Mouse (Mus musculus) urinary bladder, postnatal 10 days (tissue): ENCODE results near the gene Naa20.

Source experiments
- DNase-seq: peaks from one replicate; pipeline ENCODE4 v3.0.0; 2022; ENCODE audit warnings: low spot score

Gene Naa20

DNA sequence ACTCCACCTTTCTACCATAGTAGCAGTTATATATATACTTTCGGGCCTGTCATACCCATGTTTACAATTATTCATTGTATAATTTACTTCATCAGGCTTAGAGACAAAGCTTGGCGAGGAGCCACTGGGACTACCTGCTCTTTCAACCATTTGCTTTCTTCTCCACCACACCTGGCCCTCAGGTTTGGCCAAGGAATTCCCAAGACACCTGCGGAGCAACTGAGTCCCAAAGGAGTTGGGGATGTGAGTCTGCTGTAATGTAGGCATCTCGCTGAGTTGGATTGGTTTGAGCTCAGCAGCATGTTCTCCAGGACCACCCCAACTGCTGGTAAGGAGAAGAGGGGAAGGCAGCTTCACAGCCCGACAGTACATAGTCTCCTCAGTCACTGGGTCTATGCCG lies at the start of gene Naa20:
Gene Naa20, plus strand, starts transcription at position 239 of the 400 bp plus-strand sequence.
- no peak for DNase-seq

DNA sequence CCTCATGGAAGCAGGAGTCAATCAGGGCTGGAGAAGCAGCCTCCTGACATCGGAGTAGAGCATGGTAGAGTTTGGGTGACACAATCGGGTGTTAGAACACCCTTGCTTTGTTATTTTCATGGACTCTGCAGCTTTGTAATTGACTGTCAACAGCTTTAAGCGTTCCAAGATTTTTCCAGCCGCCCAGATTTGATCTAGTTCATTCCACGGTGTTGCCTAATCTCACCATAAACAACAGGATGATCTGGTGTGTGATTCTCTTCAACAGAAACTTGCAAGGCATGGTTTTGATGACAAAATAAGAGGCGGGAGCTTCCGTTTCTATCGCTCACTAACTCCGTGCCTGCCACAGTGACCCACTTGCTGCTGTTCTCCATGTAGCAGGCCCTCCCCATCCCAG lies 46.1 kb upstream of the Naa20 start:
- DNase-seq = no peak

DNA sequence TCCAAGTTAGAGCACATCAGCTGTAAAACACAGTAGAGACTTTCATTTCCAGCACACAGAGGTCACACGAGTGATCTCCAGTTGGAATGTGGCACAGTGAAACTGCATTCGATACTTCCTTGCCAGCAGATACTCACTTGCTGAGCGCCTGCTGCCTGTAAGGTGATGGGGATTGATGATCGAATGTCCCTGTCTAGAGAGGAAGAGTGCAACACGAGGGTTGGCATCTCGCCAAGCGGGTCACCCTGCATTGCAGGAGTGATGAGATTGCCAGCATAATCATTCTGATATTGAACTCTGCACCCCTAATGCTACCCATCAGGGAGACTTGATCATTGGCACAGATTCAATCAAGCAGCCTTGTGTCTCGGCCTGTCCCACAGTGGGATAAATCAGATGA lies 44.0 kb upstream of the Naa20 start:
- DNase-seq = no peak

DNA sequence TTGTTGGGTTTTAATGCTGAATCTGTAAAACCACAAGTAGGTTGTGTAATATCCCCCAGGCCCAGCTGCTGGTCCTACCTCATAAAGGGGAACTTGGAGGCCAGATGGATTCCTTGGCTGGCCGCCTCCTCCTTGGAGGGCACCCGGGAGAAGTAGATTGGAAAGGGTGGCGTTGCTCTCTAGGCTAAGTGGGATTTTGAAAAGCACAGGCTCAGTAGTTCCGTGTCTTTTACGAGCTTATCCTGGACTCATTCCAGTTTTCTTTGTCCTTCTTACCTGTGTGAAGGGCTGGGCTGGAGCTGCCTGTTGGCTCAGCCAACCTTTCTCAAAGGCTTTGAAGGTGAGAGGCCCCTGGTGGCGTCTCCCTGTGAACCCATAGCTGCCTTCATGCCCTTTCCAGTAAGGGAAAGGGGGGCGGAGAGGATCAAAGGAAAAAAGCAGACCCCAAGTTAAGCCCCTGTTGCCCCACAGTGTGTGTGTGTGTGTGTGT lies 42.4 kb upstream of the Naa20 start:
- no peak for DNase-seq

DNA sequence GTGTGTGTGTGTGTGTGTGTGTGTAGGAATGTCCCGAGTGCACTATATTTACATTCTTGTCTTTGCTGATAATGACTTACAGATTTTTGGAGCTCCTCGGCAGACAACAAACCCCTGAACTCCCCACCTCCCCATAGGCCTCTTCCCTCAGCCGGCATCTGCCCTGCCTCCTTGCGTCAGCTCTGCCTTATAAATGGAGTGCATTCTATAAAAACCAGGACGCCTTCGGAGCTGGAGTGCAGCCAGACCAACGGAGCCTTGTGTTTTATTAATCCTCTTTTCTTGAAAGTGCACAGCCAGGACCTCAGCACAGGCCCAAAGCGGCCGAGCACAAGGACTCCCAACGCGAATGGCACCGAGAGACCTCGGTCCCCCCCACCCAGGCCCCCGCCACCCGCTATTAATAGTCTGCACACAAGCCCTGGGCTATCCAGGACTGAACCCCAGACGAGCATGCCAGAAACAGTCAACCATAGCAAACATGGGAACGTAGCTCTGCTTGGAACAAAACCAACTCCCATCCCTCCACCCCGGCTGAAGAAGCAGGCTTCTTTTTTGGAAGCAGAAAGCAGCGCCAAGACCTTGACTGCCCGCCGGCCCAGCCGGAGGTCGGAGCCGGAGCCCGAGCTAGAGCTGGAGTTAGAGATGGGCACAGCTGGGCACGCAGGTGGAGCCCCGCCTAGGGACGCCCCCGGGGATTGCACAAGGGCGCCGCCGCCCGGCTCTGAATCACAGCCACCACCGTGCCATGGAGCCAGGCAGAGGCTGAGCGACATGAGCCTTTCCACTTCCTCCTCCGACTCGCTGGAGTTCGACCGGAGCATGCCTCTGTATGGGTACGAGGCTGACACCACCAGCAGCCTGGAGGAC lies 41.7 kb upstream of the Naa20 start:
- DNase-seq = peak; percentile 51

DNA sequence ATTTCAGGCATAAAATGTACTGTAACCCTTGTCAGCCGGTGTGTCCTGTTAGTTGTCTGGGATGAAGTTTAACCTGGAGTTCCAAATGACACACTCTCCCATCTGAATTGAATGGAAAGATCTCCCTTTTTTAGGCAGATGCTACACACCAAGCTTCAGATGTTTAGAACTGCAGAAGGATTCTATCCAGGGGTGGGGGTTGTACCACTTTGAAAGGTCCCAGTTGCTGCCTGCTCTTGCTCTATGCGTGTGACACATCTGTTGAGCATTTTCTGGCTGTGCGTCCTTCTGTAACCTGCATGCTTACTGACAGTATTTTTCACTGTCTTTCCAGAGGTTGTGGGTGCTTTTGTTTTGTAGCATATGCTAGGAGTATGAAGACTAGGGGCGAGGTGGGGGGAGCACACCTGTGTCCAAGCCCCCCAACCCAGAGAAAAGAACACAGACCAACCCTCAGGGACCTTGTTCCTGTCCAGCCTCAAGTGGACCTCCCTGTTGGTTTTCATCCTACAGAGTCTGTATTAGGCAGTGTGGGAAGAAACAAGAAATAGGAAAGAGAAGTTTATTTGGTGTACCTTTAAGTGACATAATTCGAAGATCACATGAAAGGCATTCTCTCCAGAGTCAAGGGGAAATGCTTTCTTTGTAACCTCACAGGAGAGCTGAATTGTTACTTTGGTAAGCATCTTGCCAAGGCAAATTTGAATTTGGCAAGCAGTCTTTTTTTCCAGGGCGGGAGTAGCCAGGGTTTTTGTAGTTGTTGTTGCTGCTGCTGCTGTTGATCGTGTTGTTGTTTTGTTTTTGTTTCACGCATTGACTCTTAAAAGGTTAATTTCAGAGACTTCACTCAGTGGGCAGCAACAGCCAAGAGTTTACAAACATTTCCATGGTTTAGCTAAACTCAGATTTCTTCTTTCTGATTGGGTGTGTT lies 40.4 kb upstream of the Naa20 start:
- DNase-seq = no peak

DNA sequence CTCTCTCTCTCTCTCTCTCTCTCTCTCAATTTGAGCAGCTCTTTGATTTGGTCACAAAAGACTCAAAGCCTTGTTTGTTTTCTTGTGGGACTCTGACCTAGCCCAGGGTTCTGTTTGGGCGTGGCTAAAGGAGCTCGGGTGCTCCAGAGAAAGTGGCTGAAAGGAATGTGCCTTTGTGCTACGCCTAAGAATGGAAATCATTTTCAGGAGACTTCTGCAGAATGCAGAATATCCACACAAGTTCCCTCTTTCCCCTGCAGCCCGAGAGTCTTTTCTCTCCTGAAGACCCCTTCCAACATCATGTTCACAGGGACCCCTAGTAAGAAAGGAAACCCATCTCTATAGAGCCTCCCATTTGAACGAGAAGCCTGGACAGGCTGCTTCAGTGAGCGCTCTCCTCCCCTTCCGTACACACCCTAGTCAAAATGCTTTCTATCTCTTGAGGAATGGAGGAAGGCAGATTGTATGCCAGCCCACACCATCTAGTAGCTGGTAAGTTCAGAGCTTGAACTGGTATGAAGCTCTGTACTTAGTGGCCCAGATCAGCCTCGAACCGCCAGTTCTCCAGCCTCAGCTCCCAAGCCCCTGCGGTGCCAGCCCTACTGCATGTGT lies 39.6 kb upstream of the Naa20 start:
- no peak for DNase-seq

DNA sequence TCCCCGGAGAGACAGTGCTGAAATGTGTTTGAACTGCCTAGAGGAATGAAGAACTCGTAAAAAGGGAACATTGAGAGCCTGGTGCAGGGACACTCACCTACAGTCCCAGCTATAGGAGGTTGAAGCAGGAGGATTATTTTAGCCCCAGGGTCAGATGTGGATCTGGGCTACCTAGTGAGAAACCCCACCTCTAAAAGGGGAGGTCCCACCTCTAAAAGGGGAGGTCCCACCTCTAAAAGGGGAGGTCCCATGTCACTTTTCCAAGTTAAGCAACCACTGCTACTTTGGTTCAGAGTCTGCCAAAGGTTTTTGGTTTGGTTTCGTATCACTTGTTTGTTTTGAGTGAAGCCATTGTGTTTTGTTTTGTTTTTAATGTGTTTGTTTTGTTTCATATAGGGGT lies 36.6 kb upstream of the Naa20 start:
- no peak for DNase-seq

DNA sequence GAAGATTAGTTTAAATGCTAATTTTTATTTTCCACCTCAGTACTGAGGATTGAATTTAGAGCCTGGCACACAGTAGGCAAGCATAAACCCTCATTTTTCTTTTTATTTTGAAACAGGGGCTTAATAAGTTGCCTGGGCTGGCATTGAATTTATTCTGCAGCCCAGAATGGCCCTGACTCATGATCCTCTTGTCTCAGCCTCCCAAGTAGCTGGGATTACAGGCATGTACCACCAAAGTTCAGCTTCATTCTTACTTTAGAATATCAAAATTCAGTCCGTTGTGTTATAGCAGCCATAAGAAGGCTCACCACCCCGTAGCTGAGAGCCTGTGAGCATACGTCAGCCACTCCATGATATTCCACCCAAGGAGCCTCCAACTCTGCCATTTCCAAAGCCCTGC lies 35.7 kb upstream of the Naa20 start:
- no peak for DNase-seq

DNA sequence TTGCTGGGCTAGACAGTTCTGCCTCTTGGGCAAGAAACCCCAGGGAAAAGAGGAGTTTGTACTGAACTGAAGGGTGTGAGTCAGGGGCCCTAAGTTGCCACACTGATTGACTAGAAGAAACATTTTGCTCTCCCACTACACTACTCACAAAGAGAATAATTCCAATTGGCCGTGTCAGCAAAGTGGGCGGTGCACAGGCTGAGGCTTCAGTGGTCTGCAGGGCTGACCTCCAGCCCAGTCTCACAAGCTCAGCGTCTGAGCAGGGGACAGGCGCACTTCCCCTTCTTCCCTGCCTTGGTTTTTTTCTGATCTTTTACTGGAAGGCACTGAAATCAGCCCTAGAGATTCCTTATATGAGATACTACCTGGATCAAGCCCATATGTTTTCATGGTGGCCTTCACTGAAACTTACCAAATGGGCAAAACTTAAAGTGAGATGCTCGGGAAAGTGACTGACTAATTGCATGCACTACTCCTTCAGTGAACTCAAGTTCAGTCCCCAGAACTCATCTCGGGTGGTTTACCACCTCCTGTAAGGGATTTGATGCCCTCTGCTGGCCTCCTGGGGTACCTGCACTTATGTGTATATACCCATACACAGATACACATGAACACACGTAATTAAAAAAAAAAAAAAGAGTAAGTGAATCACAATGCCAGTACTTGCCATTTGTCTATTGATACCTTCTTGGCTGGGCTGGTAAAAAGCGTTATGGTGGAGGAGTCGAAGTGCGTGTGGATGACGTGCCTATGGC lies 35.0 kb upstream of the Naa20 start:
- DNase-seq = no peak

DNA sequence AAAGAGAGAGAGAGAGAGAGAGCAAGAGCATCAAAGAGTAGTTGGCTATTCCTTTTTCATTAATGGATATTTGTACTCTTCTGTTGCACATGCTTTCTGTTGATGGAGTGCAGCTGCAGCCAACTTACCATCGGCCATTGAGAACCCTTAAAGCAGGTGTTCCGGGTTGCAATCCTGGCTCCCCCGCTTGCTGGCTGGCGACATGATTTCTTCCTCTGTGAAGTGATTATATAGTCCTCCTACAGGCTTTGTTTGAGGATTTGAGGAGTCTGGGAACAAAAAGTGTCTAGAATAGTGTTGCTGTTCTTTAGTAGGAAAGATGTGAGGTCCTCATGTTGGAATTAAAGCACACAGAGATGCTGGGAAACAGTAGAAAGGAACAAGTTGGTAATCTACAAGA lies 30.6 kb upstream of the Naa20 start:
- DNase-seq = no peak

DNA sequence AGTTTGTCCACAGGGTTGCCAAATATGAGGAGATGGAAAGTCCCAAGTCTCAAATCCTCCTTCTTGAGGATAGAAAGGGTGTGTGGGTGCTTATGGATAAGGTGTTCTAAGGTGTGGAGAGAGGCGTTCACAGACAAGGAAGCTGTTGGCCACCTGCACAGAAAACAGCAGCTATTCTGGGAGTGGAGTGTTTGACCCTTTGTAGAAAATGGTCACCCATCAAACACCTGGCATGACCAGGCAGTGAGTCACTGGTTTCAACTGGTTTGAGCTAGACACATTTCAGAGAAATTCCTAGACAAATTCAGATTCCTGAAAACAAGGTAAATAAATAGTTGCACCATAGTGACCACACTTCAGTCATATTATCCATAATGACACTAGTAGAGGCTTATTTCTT lies 29.8 kb upstream of the Naa20 start:
- DNase-seq = no peak

DNA sequence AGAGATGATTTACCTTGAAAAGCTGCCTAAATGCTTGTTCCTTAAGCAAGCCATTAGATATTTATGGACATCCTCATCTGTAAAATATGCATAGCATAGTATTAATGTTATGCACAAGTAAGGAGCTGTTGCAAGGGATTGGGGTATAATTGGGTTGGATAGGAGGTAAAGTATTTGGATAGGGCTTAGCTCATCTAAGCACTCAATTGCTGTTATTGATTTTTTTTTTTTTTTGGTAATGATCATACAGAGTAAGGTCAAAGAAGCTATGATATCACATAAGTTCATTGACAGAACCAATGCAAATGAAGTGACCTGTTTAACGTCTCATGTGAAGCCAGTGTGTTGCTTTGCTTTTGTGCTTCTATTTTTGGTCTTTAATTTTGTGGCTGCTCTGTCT lies 27.9 kb upstream of the Naa20 start:
- no peak for DNase-seq

DNA sequence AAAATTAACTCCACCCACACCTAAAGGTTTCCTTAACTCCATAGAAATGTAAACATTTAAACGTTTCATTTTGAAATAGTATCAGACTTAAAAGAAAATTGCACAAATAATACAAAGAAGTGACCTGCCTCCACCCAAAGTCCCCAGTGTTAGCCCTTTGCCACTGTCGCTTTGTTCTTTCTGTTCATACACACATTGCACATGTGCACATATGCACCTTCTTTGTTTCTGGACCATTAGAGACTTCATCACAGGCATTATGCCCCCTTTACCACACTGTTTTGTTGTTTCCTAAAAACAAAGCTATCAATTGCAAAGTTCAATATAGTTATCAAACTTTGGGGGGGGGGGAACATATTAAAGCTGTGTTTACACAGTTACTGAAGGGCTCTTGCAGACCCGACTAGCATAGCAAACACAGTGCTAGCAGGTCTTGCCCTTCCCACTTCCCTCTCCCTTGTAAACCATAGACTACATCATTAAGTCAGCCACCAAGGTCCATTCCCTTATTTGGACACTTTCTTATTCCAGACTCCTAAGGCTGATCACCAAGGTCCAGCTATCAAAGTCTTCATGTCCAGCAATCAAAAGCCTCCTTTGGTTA lies 26.9 kb upstream of the Naa20 start:
- DNase-seq = no peak

DNA sequence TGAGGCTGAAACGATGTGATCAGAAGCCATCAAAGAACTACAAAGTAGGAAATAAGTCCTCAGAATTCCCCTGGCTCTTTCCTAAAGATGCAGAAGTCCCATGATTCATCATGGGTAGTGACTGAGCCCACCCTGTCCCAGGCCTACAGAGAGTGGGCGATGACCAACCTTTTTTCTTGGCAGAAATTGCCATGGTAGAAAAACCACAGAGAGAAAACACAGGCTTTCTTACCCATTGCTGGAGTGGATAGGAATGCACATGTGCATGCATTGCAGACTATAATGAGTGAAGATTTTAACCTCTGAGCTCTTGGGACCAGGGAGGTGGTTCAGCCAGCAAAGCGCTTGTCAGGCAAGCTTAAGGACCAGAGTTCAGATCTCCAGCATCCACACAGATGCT lies 24.7 kb upstream of the Naa20 start:
- no peak for DNase-seq

DNA sequence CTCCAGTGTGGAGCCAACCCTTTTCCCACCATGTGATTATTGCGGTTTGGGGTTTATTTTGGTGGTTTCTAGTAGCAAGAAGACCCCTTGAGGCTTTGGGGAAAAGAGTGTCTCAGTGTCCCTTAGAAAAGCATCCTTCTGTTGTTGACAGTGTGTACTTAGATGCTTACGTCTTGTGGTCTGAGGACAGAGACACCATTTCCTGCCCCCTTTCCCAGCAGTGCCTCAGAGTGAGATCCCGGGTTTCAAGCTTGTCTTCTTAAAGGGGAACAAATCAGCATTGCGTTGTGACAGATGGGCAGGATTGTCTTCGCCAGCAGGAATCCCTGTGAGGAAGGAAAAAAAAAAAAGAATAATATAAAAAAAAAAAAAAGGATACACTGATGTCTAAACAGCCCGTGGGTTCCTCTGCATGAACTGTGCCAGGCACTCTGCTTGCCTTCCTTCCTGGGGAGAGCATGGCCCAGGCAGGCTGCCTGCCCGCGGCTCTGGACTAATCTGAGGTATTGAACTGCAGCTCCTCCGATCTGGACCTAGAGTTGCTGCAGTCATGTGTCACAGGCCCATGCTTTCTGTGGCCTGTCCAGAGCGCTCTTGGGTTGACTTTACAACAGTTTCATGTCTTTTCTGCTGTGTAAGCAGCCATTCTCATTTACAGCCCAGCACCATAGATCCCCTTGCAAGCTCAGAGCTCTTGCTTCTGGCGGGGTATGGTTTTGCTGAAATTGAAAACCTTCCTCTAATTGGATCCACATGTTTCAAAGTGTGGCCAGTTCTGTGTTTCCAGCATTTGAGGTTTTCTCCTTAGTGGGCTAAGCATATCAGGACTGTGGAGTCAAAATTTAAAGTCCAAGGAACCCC lies 20.8 kb upstream of the Naa20 start:
- no peak for DNase-seq

DNA sequence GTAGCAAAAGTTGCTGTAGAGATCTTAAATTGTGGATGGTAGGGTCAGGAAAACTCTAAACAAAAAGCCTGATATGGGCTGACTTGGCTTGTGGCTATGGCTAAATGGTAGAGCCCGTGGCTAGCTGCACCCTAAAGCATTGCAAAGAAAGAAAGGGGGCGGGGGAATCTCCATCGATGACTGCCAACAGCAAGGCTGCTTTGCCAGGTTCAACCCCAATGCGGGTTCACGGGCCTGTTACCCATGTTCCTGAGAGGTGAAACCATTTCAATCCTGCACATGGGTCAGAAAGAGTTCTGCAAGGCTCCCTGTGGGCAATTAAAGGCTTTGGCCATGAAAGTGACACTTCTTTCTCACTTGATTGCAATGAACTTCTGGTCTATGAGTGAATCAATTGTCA lies 20.0 kb upstream of the Naa20 start:
- DNase-seq = no peak

DNA sequence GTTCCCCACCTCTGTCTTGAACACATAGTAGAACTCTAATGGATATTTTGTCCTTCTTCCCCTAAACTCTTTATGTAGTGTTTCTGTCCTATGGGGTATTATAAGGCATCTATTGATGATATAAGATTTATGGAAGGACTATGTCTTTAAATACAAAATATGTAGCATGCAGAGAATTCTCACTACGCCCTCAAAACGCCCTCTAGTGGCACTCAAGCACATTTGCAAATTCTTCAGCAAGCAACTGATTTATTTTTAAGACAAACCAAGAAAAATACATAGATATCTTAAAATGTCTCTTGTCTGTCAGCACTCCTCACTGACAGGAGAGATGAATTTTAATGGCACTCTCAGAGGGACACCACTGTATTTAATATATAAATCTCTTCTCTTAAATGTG lies 19.5 kb upstream of the Naa20 start:
- no peak for DNase-seq

DNA sequence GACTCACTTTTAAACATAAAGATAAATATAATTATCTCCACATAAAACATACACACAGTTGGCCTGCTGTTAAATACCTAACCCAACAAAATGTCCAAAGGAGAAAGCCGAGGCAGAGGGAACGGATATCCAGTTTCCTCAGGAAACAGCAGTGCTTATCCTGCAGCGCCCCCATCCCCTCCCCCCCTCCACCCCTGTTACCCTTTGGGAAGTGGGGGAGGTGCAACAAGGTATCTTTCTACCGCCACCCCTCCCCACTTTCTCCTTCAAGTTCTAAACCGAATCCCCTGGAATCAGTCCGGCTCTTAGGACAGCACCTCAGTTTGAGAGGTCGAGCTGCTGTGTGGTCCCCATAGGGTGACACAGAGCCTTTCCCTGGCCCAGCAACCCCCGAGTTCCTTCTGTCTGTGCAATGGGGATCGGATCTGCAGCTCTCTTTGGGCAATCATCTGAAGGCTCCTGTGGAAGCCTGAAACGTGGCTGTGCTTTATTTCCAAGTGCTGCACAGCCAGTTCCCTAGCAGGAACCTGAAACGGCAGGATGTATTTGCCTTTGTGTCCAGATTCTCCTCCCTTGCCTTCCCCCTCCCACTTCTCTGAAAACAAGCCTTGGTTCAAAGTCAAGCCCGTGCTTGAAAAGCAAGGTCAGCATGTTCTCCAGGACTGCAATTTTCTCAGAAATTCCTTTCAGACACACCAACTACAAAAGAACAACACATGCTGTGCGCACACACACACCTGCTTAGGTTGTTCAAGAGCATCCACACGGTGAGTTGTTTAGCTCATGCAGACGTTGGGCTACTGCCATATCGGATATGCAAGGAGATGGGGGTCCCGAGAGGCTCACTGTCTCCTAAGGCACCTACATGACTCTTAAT lies 17.6 kb upstream of the Naa20 start:
- no peak for DNase-seq
